Mouse (Mus musculus) left cerebral cortex, postnatal 10 days (tissue): ENCODE measurements around the gene Ugt1a8. TPM values are rescaled to one million over a fixed set of nuclear protein-coding genes. Genes with fewer than 3 reads are reported as not detected.
"Not testable (repeated sequence)": the region's sequence is repeated elsewhere in the genome, so short reads cannot be mapped to it uniquely, and the experiment has no call there.

Source experiments
- DNase-seq, 2 experiments: peaks; one replicate each; pipeline ENCODE4 v3.0.0; 2021 to 2022; ENCODE audit warnings: low spot score in 2 of 2, mixed read lengths in 1 of 2; ENCODE audit errors: extremely low spot score in 1 of 2
- intact Hi-C: fragments of 180-260 bp; cut with DNase I; formaldehyde crosslinking; loops from one replicate; pipeline ENCODE4 v1.15.1; 2025
- total RNA-seq, 2 experiments: library from RNA; stranded (reverse); gene quantifications; 2 replicates each; pipeline ENCODE4 v1.2.3; 2021

Gene Ugt1a8
- total RNA-seq, 2 experiments from 2014 or later = not detected

DNA sequence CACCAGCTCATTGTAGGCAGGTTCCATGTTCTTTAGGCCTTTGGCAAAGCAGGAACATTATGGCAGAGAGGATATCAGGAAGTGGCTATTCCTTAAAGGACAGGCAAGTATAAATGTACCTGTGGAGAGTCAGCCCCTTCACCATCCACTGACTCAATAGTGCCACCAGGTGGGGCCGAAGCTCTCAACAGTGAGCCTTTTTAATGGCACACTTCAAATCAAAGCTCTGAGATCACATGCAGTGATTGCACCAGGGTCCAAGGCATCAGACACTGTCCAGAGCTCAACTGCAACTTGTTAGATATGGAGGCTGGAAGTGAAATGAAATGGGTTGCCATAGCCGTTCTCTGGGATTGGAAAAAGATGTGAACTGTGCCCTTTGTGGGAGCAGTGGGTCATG is 57.7 kb downstream of the Ugt1a8 start:
- DNase-seq = not testable (repeated sequence)

DNA sequence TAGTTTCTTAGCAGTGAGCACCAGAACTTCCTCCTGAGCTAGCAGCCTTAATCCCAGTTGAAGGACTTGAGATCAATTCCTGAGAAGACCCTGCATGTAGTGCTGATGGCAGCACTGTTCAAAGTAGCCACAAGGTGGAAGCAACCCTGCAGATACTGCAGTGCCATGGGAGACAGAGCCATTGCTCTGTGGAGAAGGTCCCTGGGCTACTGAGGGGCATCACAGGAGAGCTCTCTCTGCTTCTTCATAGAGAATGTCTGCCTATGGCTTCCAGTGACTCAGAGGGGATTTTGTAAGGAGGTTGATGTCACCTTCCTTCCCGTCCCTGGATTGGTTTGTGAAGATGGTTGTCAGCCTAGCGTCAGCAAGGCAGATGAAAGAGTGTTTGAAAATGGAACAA is 62.5 kb downstream of the Ugt1a8 start:
- intact Hi-C loops = loop anchor here (10.0 kb wide), 1 partner anchor 135 kb away; no protein-coding TSS in a partner anchor
- not testable (repeated sequence) for DNase-seq

More for the DNA sequence above, 57.7 kb downstream of the Ugt1a8 start:
- intact Hi-C loops = not testable (repeated sequence)

DNA sequence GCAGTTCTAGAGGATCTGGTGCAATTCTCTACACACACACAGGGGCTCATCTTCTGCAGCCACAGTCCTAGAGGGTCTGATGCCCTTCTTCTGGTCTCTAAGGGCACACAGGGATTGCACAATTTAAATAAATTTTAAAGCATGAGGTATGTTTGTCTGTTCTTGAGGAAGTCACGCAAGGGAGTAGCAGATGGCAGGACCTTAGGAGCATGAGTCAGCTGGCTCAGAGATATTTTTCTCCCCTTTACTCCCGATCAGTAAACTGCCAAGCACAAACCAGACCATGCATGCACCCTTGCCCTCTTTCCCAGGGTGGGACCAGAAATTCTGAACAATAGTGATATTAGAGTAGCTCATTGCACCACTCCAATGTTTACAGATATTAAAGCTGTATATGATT is 70.8 kb downstream of the Ugt1a8 start:
- no peak for DNase-seq
- intact Hi-C loops = loop anchor here (10.0 kb wide), 1 partner anchor 126 kb away; no protein-coding TSS in a partner anchor

DNA sequence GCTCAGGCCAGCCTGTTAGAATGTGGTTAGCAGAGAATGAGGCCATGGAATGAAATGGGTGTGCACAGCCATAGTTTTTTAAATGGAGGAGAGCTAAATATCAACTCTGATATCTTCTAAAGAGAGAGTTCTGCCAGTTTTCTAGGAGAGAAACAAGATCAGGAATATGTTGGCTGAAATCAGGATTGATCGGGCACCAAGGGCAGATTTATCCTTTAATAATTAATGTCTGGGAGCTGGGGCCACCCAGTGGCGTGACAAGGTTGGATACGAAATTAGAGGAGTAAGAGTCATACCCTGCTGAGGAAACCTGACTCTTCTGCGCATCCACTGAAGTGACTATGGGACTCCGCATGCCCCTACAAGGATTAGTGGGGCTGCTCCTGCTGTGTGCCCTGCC is 78.1 kb downstream of the Ugt1a8 start, which contains the start of gene Ugt1a5:
TSS of gene Ugt1a5 (plus strand) at position 302 of the 400 bp plus-strand sequence.
- intact Hi-C loops = no loop called here
- no peak for DNase-seq

DNA sequence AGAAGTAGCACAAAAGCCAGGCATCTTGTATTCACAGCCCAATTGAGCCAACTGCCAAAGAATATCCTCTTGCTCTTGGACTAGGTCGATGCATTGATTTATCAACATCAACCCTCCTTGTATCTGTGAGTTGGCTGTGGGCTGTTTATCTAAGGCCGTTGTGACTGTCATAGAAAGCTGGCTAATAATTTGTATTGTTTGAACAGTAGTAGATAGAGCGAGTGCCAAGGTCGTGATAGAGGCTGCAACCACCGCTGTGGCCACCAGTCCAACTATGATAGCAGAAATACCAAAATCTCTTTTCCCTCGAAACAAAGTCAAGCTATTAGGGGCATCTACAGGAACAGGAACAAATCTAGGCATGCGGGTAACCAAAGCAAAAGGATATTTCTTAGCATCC is 84.6 kb downstream of the Ugt1a8 start:
- DNase-seq, intact Hi-C loops: not testable (repeated sequence)

DNA sequence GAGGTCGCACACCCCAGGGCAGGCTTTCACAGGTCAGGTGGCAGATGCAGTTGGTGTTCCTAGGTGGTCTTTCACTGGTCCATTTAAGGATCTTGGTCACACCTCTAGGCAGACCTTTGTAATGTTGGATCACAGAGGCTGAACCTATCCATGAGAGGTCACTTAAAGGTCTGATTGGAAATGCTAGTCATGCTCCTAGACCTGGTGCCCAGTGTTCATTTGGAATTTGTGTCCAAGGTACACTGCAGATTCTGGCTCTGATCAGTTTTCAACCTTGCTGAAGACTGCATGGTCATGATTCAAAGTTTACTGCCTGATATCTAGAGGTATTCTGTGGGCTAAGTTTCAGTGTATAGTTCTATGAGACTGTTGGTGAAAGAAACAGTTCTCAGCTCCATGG is 92.0 kb downstream of the Ugt1a8 start:
- intact Hi-C loops = no loop called here
- DNase-seq = no peak

DNA sequence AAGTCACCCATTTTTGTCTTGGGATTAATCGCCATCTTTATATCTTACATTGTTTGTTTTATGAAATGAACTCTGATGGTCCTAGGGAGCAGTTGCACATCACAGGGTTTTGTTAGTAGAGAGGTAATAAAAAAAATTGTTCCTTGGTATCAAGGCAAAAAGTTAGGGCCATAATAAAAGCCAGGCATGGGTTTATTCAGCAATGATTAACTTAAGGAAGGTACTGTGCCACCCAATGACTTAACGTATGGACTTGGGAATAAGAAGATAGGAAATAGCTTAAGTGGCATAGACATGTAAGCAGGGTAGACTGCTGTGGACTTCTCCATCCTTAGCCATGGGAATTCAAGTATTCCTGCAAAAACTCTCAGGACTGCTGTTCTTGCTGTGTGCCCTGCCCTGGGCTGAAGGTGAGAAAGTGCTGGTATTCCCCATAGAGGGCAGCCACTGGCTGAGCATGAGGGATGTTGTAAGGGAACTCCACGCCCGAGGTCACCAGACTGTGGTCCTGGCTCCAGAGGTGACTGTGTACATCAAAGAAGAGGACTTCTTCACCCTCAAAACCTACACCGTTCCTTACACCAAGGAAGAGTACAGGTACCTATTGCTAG is 98.8 kb downstream of the Ugt1a8 start:
- intact Hi-C loops = no loop called here
- DNase-seq = no peak

DNA sequence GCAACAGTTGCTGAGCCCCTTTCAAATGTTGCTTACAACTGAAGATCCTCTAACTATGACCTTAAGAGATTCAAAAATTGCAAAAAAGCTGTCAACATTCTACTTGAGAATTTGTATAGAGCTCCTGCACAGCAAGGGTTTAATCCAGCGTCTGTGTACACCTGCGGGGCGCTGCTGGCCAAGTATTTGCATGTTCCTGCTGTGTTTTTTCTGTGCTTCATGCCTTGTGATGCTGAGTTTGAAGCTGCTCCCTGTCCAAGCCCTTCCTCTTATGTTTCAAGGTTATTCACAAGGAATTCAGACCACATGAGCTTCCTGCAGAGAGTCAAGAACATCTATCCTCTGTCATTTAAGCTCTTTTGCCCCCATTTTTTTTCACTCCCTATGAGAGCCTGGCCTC is 104.5 kb downstream of the Ugt1a8 start:
- DNase-seq = no peak
- intact Hi-C loops = no loop called here

DNA sequence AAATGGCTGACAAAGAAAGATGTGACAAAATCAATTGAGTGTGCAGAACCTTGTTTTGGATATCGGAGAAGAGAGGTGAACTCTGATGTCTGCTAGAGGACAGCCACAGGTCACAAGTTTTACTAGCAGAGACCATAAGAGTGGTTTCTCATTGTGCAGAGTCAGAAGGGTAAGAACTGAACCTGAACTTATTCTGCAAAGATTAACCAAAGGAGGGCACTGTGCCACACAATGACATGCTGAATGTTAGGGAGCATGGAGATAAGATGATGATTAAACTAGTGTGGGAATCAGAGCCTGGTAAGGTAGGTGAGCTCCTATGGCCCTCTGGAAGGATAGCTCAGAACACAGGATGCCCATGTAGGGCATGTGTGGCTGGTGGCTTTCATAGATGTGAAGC is 108.1 kb downstream of the Ugt1a8 start:
- DNase-seq = no peak
- intact Hi-C loops = no loop called here

DNA sequence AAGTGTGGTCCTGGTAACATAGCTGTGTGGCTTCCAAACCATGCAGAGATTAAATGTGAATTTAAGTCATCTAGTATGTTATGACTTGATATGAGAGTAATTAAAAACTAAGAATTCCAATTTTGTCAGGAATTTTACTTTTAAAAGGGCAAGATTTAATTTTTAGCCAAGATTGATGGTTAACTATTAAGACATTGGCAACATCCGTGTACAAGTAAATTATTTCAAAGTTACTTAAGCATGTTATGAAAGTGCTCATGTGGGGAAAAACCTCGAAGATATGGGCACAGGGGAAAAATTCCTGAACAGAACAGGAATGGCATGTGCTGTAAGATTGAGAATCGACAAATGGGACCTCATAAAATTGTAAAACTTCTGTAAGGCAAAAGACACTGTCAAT is 109.8 kb downstream of the Ugt1a8 start:
- no peak for DNase-seq
- intact Hi-C loops = no loop called here

DNA sequence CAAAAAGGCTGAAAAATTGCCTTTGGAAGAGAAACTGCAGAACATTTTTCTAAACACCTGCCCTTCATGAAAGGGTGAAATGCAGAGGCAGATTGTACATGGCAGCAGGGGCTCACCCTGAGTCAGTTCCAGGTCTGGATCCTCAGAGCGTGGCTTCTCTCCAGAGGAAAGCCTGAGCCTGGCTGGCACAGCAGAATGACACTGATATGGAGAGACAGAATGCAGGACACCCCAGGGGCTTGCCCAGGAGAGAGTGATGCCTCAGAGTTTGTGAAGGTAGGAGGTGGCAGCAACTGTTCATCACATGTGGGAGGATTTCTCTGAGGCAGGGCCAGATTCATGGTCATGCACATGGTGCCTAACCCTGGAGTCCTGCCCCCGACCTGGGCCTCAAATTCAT is 112.4 kb downstream of the Ugt1a8 start:
- intact Hi-C loops = no loop called here
- DNase-seq = no peak

DNA sequence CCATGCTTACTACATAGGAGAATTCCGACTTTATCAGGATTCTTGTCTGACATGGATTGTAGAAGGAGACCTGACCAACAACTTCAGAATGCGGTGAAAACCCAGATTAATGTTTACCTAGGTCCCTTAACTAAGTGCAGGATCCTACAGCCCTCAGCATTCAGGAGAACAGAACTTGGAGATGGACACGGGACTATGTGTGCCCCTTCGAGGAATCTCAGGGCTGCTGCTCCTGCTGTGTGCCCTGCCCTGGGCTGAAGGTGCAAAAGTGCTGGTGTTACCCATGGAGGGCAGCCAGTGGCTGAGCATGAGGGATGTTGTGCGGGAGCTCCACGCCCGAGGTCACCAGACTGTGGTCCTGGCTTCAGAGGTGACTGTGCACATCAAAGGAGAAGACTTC is 112.8 kb downstream of the Ugt1a8 start, which contains the start of gene Ugt1a2:
TSS of gene Ugt1a2 (plus strand) at position 146 of the 400 bp plus-strand sequence.
- DNase-seq = no peak
- intact Hi-C loops = no loop called here

DNA sequence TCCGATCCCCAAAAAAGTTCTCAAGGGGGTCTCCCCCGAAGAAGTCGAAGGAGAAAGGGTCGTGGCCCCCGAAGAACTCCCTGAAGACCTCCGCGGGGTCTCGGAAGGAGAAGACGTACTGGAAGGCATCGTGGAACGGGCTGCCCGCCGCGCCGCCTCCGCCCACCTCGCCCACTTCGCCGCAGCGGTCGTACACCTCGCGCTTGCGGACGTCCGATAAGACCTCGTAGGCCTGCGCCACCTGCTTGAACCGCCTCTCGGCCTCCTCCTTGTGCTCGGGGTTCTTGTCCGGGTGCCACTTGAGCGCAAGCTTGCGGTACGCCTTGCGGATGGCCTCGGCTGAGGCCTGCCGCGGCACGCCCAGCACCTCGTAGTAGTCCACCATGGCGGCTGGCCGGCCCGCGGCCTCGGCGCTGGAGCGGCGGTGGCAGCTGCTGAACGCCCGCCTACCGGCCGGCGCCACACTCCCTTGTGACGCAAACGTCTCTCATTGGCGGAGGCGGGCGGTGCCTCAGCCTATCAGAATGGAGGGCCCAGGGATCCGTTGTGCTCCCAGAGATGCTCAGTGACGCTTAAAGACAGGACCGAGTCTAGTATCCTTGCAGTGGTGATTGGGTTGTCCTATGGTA is 117.8 kb downstream of the Ugt1a8 start, which contains the start of gene Dnajb3:
TSS of gene Dnajb3 (minus strand) at position 489 of the 629 bp plus-strand sequence.
- DNase-seq = peak; percentile 85 to 88
- intact Hi-C loops = no loop called here

DNA sequence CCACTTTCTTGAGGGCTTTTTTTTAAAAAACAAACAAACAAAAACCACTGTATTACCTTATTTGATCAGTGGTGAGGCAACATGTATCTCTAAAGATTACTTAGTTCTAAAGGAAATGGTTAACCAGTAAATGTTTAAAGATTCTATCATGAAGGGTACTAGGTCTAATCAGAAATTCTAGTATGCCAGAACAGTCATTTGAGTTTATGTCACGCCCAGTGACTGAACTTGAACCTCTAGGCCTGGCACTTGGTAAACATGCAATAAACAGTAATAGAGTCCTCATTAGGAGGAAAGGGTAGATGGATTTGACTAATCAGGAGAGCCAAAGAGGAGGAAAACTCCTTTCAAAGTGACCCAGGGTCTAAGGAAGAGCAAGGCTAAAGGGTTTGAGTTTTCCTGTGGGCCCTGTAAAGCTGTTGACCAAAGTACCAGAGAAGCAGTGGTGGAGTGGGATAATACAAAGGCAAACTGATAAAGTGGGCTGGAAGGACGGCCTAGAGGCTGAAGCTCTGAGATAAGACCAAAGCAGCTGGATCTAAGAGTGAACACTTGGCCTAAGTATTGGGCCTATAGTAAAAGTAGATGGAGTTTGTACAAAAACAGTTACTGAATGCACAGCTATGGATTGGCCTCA is 119.3 kb downstream of the Ugt1a8 start:
- intact Hi-C loops = no loop called here
- DNase-seq = no peak

DNA sequence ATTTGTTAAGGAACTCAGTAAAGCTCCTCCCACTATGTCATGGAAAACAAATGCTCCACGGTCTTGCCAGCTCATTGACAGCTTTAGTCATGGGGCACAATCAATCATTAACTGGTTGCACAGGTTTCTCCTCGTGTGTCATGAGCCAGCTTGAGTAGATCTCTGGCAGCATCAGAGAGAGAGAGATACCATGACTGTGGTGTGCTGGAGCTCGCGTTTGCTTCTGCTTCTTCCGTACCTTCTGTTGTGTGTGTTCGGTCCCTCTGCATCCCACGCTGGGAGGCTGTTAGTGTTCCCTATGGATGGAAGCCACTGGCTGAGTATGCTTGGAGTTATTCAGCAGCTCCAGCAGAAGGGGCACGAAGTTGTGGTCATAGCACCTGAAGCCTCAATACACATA is 124.2 kb downstream of the Ugt1a8 start, which contains the start of gene Ugt1a1:
TSS of gene Ugt1a1 (plus strand) at position 148 of the 400 bp plus-strand sequence.
- no peak for DNase-seq
- intact Hi-C loops = no loop called here

DNA sequence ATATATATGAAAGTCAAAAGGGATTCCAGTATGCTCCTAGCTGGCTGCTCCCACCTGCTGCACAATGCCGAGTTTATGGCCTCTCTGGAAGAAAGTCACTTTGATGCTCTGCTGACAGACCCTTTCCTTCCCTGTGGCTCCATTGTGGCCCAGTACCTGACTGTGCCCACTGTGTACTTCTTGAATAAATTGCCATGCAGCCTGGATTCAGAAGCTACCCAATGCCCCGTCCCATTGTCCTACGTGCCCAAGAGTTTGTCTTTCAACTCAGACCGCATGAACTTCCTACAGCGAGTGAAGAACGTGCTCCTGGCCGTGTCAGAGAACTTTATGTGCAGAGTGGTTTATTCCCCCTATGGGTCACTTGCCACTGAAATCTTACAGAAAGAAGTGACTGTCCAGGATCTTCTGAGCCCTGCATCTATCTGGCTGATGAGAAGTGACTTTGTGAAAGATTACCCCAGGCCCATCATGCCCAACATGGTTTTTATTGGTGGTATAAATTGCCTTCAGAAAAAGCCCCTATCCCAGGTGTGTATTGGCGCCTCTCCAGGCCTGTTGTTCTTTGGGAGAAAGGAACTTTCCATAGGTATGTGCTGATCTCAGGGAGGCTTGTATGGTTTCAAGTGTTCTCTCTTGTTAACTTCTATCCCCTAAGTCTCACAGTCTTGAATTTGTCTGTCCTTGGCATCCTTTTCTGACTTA is 124.9 kb downstream of the Ugt1a8 start:
- intact Hi-C loops = no loop called here
- peak in 1 of 2 experiments; percentile 62 for DNase-seq

DNA sequence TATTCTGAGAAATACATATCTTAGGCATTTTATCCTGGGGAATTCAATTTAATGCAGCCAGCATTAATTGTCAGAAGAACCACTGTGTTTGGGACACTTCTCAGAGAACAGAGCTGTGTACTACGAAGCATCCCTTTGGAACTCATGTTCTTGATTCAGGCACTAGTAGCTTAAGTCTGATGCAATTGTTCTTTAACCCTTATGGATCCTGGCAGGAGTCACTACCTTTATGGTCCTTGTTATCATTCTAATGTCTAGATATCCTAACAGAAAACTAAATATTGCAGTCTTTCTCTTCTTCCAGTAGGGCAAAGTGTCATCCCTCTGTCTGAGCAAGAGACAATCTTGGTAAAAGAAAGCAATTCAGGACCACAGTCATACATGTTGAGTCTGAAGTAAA is 125.4 kb downstream of the Ugt1a8 start:
- no peak for DNase-seq
- intact Hi-C loops = no loop called here

DNA sequence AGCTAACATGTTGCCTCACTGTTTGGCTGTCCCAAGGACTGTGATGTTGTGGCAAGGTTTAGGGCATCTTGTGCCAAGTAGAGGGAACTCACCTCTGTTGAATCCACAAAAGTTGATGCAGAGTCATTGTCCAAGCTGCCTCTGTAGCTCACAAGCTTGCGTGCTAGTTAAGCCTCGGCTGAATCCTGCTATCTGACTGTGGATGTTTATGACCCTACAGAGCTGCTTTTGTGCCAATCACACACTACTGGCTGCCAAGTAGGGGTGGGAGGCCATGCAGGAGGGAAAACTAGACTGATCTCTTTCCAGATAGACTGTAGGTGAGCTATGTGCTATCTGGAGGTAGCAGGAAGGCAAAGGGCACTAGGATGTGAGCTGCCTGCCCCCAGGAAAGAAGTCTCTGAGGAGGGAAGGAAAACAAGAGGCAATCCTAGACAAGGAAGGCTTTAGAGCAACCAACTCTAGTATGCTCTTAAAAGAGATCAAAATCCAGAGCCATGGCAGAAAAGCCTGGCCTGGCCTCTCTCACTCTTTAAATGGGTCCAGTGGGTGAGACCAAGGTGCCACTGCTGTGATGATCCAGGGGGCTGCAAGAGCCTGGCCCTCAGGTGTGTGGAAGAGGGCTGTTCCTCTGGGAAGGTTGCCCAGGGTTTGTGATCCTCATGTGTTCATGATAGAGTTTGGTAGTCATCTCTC is 126.3 kb downstream of the Ugt1a8 start:
- intact Hi-C loops = no loop called here
- peak in 1 of 2 experiments; percentile 46 for DNase-seq
